Mouse (Mus musculus) cerebellum, adult 2 months (tissue): ENCODE results near the gene Tanc1. TPM values are rescaled to one million over a fixed set of nuclear protein-coding genes. Genes with fewer than 3 reads are reported as not detected.

ENCODE experiments used
- DNase-seq, 2 experiments: peaks; one replicate each; pipeline ENCODE4 v3.0.0; 2021
- H3K27ac ChIP-seq: fragments of 200-500 bp; 2 replicates; pipeline ENCODE4 v1.5.1; 2012; ENCODE audit warnings: low read length, control low read depth, inconsistent platforms; ENCODE audit not compliant: insufficient read depth
- H3K27me3 ChIP-seq: fragments of 200-500 bp; 2 replicates; pipeline ENCODE4 v1.6.1; 2012; ENCODE audit warnings: inconsistent platforms, mild to moderate bottlenecking, low read length, moderate library complexity; ENCODE audit not compliant: control insufficient read depth, insufficient read depth
- H3K4me1 ChIP-seq: fragments of 200-500 bp; 2 replicates; pipeline ENCODE4 v1.6.1; 2011; ENCODE audit warnings: low read length; ENCODE audit not compliant: control insufficient read depth, insufficient read depth
- H3K4me3 ChIP-seq: fragments of 200-500 bp; replicated peaks from 2 replicates; pipeline ENCODE3; 2011; ENCODE audit warnings: mild to moderate bottlenecking, low read depth, low read length, control low read depth; ENCODE audit not compliant: insufficient read depth
- CTCF ChIP-seq: fragments of 200-500 bp; IDR thresholded peaks from 2 replicates; pipeline ENCODE4 v1.5.1; 2011; ENCODE audit warnings: low read depth, mild to moderate bottlenecking, control low read depth, low read length, moderate library complexity, borderline replicate concordance; ENCODE audit not compliant: insufficient read depth
- POLR2A ChIP-seq: fragments of 200-500 bp; IDR thresholded peaks from 2 replicates; pipeline ENCODE4 v1.6.1; 2011; ENCODE audit warnings: low read length, control low read depth, borderline replicate concordance; ENCODE audit not compliant: insufficient read depth
- WGBS: fragments of 180-500 bp; shearing (Covaris S2); methylation state at CpG from one replicate; pipeline ENCODE4 v1.1.7; 2018; 5-methylcytosine and 5-hydroxymethylcytosine counted together
- polyA plus RNA-seq: library from polyadenylated mRNA; depleted of rRNA; stranded (reverse); fragments of >200 nt; gene quantifications from 2 replicates; pipeline ENCODE4 v1.2.3, GENCODE M21; 2012

The Tanc1 gene
- polyA plus RNA-seq, 1 experiment: 40.7 TPM

- peaks cover 32% of the 10 kb centered on the region for H3K4me1 ChIP-seq
- no peak overlapping the region for H3K4me3 ChIP-seq
- no peak overlapping the region for H3K27ac ChIP-seq
- no peak for TF ChIP-seq CTCF
- 73% methylated on average over 5 of the region's 5 CpGs for WGBS
- no peak for DNase-seq
- H3K27me3 ChIP-seq: no peaks in the 10 kb centered on the region
Observed at GRCm38 (mm10) chr2:59721758-59722157, 109.9 kb downstream of the Tanc1 start.

GRCm38 (mm10) chr2:59723311-59723710 is 111.5 kb downstream of the Tanc1 start:
- TF ChIP-seq POLR2A: no peak
- TF ChIP-seq CTCF: no peak
- WGBS: 93% methylated on average over 5 of the region's 5 CpGs
- Histone ChIP-seq H3K4me3 (no peak overlapping the region), H3K27ac (no peak overlapping the region), H3K4me1 (peaks cover 23% of the 10 kb centered on the region), H3K27me3 (no peaks in the 10 kb centered on the region)
- DNase-seq: no peak

GRCm38 (mm10) chr2:59725518-59726185 is 113.8 kb downstream of the Tanc1 start:
- Histone ChIP-seq H3K27ac (no peak overlapping the region), H3K4me3 (no peak overlapping the region), H3K4me1 (peaks cover 16% of the 10 kb centered on the region), H3K27me3 (no peaks in the 10 kb centered on the region)
- no peak for DNase-seq
- no peak for TF ChIP-seq CTCF
- no peak for TF ChIP-seq POLR2A
- 83% methylated on average over 14 of the region's 14 CpGs for WGBS

- H3K4me3 ChIP-seq: no peak overlapping the region
- 69% methylated on average over 3 of the region's 3 CpGs for WGBS
Observed at GRCm38 (mm10) chr2:59731831-59732230, 120.0 kb downstream of the Tanc1 start.

GRCm38 (mm10) chr2:59733410-59733809 is 121.6 kb downstream of the Tanc1 start:
- Histone ChIP-seq H3K27ac (no peak overlapping the region), H3K4me1 (peaks cover 32% of the 10 kb centered on the region), H3K4me3 (no peak overlapping the region), H3K27me3 (no peaks in the 10 kb centered on the region)
- 88% methylated on average over 5 of the region's 5 CpGs for WGBS
- DNase-seq: no peak
- TF ChIP-seq CTCF (no peak), POLR2A (no peak)

More at GRCm38 (mm10) chr2:59731831-59732230, 120.0 kb downstream of the Tanc1 start:
- peaks cover 21% of the 10 kb centered on the region; the same call in 1 of the 2 replicates for H3K4me1 ChIP-seq
- DNase-seq: no peak
- no peak overlapping the region for H3K27ac ChIP-seq
- TF ChIP-seq POLR2A: no peak
- TF ChIP-seq CTCF: no peak
- no peaks in the 10 kb centered on the region for H3K27me3 ChIP-seq

GRCm38 (mm10) chr2:59736401-59736898 is 124.6 kb downstream of the Tanc1 start:
- peak; percentile 86 to 92 for DNase-seq
- TF ChIP-seq CTCF: no peak
- TF ChIP-seq POLR2A: peak; percentile 18; the same call in 1 of the 2 replicates
- Histone ChIP-seq H3K27ac (peak overlapping the region; percentile 32; the same call in 1 of the 2 replicates), H3K27me3 (no peaks in the 10 kb centered on the region), H3K4me1 (peaks cover 31% of the 10 kb centered on the region), H3K4me3 (peak overlapping the region; percentile 27)
- WGBS: 8% methylated on average over 10 of the region's 10 CpGs

GRCm38 (mm10) chr2:59737368-59737767 is 125.5 kb downstream of the Tanc1 start:
- WGBS: 53% methylated on average over 6 of the region's 6 CpGs
- no peaks in the 10 kb centered on the region for H3K27me3 ChIP-seq
- peaks cover 27% of the 10 kb centered on the region for H3K4me1 ChIP-seq
- no peak for DNase-seq
- TF ChIP-seq POLR2A (no peak), CTCF (no peak)
- peak overlapping the region; percentile 44; the same call in 1 of the 2 replicates for H3K27ac ChIP-seq
- H3K4me3 ChIP-seq: no peak overlapping the region

- no peak overlapping the region for H3K4me3 ChIP-seq
- TF ChIP-seq POLR2A: no peak
- no peak for TF ChIP-seq CTCF
- 42% methylated on average over 5 of the region's 5 CpGs for WGBS
- H3K27ac ChIP-seq: no peak overlapping the region
- no peaks in the 10 kb centered on the region for H3K27me3 ChIP-seq
- DNase-seq: no peak
- H3K4me1 ChIP-seq: peaks cover 27% of the 10 kb centered on the region
Observed at GRCm38 (mm10) chr2:59738356-59738755, 126.5 kb downstream of the Tanc1 start.
